Mouse (Mus musculus) midbrain, embryonic 11.5 days (tissue): Measurements from ENCODE around the gene Cdkl4. TPM values are rescaled to one million over a fixed set of nuclear protein-coding genes. Genes with fewer than 3 reads are reported as not detected.

Source experiments
- ATAC-seq: fragments of 200-750 bp; cut with Nextera tagmentation; 2 replicates; pipeline ENCODE4 v1.8.0; 2017; ENCODE audit warnings: moderate TSS enrichment, moderate library complexity; ENCODE audit not compliant: low FRiP score
- DNase-seq: peaks from one replicate; pipeline ENCODE4 v3.0.0; 2015; ENCODE audit warnings: low spot score; ENCODE audit errors: missing footprints
- H3K27ac ChIP-seq: fragments of 300-500 bp; sonication (generic); 2 replicates; pipeline ENCODE4 v1.5.1; 2014; ENCODE audit warnings: low read depth, low read length
- H3K27me3 ChIP-seq: fragments of 300-500 bp; sonication (generic); 2 replicates; pipeline ENCODE4 v1.6.1; 2014; ENCODE audit warnings: mild to moderate bottlenecking, low read length, moderate library complexity, mixed read lengths; ENCODE audit not compliant: control insufficient read depth, insufficient read depth
- H3K36me3 ChIP-seq: fragments of 300-500 bp; sonication (generic); 2 replicates; pipeline ENCODE4 v1.6.1; 2014; ENCODE audit warnings: mild to moderate bottlenecking, low read length, moderate library complexity, mixed read lengths; ENCODE audit not compliant: control insufficient read depth, insufficient read depth
- H3K4me1 ChIP-seq: fragments of 300-500 bp; sonication (generic); 2 replicates; pipeline ENCODE4 v1.6.1; 2014; ENCODE audit warnings: low read length; ENCODE audit not compliant: control insufficient read depth, insufficient read depth
- H3K4me2 ChIP-seq: fragments of 300-500 bp; sonication (generic); 2 replicates; pipeline ENCODE4 v1.6.1; 2014; ENCODE audit warnings: mild to moderate bottlenecking, moderate library complexity
- H3K4me3 ChIP-seq: fragments of 300-500 bp; sonication (generic); 2 replicates; pipeline ENCODE4 v1.5.1; 2014; ENCODE audit warnings: low read depth, low read length
- H3K9ac ChIP-seq: fragments of 300-500 bp; sonication (generic); 2 replicates; pipeline ENCODE4 v1.6.1; 2014; ENCODE audit warnings: low read length
- H3K9me3 ChIP-seq: fragments of 300-500 bp; sonication (generic); 2 replicates; pipeline ENCODE4 v1.6.1; 2016; ENCODE audit warnings: low read length; ENCODE audit not compliant: control insufficient read depth
- WGBS: fragments of 180-500 bp; shearing (Covaris S2); extraction: QIAGEN DNeasy Blood & Tissue Kit; methylation state at CpG from one replicate; pipeline ENCODE4 v1.1.7; 2014; 5-methylcytosine and 5-hydroxymethylcytosine counted together
- polyA plus RNA-seq: library from polyadenylated mRNA; unstranded; fragments of >200 nt; fragmentation: Nextera tagmentation; extraction: Ambion mirVana; gene quantifications from 2 replicates; pipeline ENCODE4 v1.2.1, GENCODE M21; 2014

Cdkl4 gene
- polyA plus RNA-seq, 1 experiment from 2014 or later, result 2.0 TPM

GRCm38 (mm10) chr17:80500025-80500424 lies 77.6 kb downstream of the Cdkl4 start:
- no peaks in the 10 kb centered on the region for H3K9me3 ChIP-seq
- 83% methylated on average over 4 of the region's 4 CpGs for WGBS
- H3K27ac ChIP-seq, result no peak overlapping the region
- ATAC-seq, result no peak
- no peak for DNase-seq
- no peaks in the 10 kb centered on the region for H3K27me3 ChIP-seq
- no peaks in the 10 kb centered on the region for H3K4me1 ChIP-seq
- no peak overlapping the region for H3K9ac ChIP-seq
- no peak overlapping the region for H3K4me2 ChIP-seq
- no peaks in the 10 kb centered on the region for H3K36me3 ChIP-seq
- no peak overlapping the region for H3K4me3 ChIP-seq

GRCm38 (mm10) chr17:80498600-80499268 lies 78.9 kb downstream of the Cdkl4 start:
- H3K4me2 ChIP-seq, result no peak overlapping the region
- H3K9me3 ChIP-seq, result no peaks in the 10 kb centered on the region
- DNase-seq (no peak), ATAC-seq (no peak)
- 64% methylated on average over 11 of the region's 11 CpGs for WGBS
- H3K9ac ChIP-seq, result no peak overlapping the region
- H3K27ac ChIP-seq, result no peak overlapping the region
- no peaks in the 10 kb centered on the region for H3K27me3 ChIP-seq
- no peaks in the 10 kb centered on the region for H3K36me3 ChIP-seq
- H3K4me1 ChIP-seq, result no peaks in the 10 kb centered on the region
- H3K4me3 ChIP-seq, result no peak overlapping the region

DNA sequence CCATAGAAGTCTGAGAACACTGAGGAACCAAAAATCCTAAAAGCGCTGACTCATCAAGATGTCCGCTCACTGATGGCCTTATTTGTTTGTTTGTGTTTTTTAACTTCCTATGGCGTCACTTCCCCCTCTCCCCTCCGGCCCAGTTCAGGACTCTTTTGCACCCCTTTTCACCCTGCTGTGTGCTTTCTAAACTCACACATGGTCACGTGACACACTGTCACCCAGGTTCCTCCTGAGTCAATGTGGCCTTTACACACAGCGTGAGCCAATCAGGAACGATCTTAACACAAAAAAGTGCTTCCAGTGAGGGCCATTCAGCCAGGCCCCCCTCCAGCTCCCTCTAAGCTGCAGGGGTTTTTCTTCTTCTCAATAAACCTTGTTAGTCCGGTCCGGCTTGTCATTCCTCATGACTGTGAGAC lies 80.4 kb downstream of the Cdkl4 start:
- no peak overlapping the region for H3K4me2 ChIP-seq
- ATAC-seq (peak; percentile 76), DNase-seq (no peak)
- H3K4me1 ChIP-seq, result no peaks in the 10 kb centered on the region
- H3K9me3 ChIP-seq, result no peaks in the 10 kb centered on the region
- no peak overlapping the region for H3K4me3 ChIP-seq
- no peak overlapping the region for H3K9ac ChIP-seq
- WGBS, result 47% methylated on average over 9 of the region's 9 CpGs
- H3K27ac ChIP-seq, result no peak overlapping the region
- no peaks in the 10 kb centered on the region for H3K27me3 ChIP-seq
- no peaks in the 10 kb centered on the region for H3K36me3 ChIP-seq

- no peaks in the 10 kb centered on the region for H3K9me3 ChIP-seq
- H3K27ac ChIP-seq, result no peak overlapping the region
- ATAC-seq (no peak), DNase-seq (no peak)
- no peaks in the 10 kb centered on the region for H3K36me3 ChIP-seq
- H3K27me3 ChIP-seq, result no peaks in the 10 kb centered on the region
- no peaks in the 10 kb centered on the region for H3K4me1 ChIP-seq
- 84% methylated on average over 8 of the region's 8 CpGs for WGBS
- H3K4me3 ChIP-seq, result no peak overlapping the region
- no peak overlapping the region for H3K4me2 ChIP-seq
- H3K9ac ChIP-seq, result no peak overlapping the region
These were observed 80.9 kb downstream of the Cdkl4 start for GRCm38 (mm10) chr17:80496607-80497170.

- no peak overlapping the region for H3K9ac ChIP-seq
- no peaks in the 10 kb centered on the region for H3K9me3 ChIP-seq
- H3K4me2 ChIP-seq, result no peak overlapping the region
- H3K4me3 ChIP-seq, result no peak overlapping the region
- WGBS, result 84% methylated on average over 6 of the region's 6 CpGs
- no peaks in the 10 kb centered on the region for H3K4me1 ChIP-seq
- ATAC-seq, result no peak
- H3K27ac ChIP-seq, result no peak overlapping the region
- DNase-seq, result no peak
- no peaks in the 10 kb centered on the region for H3K36me3 ChIP-seq
- H3K27me3 ChIP-seq, result no peaks in the 10 kb centered on the region
These were observed 81.4 kb downstream of the Cdkl4 start for GRCm38 (mm10) chr17:80496185-80496584.

DNA sequence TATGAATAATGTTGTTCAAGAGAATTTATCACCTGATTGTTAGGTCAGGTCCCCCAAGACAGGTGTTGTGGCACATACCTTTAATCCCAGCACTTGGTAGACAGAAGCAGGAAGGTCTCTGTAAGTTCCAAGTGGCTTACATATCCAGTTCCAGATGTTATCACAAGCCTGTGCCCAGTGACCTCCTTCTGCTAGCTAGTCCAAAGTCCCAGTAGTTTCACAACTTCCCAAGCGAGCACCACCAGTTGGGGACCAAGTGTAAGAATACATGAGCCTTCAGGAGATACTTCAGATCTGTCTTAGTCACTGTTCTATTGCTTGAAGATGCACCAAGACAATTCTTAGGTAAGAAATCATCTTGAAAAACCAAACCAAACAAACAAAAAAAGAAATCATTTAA lies 83.7 kb downstream of the Cdkl4 start:
- ATAC-seq (no peak), DNase-seq (no peak)
- no peaks in the 10 kb centered on the region for H3K4me1 ChIP-seq
- H3K4me3 ChIP-seq, result no peak overlapping the region
- no peaks in the 10 kb centered on the region for H3K9me3 ChIP-seq
- no peak overlapping the region for H3K27ac ChIP-seq
- H3K27me3 ChIP-seq, result no peaks in the 10 kb centered on the region
- 85% methylated on average over 1 of the region's 1 CpGs for WGBS
- H3K9ac ChIP-seq, result no peak overlapping the region
- no peak overlapping the region for H3K4me2 ChIP-seq
- no peaks in the 10 kb centered on the region for H3K36me3 ChIP-seq

DNA sequence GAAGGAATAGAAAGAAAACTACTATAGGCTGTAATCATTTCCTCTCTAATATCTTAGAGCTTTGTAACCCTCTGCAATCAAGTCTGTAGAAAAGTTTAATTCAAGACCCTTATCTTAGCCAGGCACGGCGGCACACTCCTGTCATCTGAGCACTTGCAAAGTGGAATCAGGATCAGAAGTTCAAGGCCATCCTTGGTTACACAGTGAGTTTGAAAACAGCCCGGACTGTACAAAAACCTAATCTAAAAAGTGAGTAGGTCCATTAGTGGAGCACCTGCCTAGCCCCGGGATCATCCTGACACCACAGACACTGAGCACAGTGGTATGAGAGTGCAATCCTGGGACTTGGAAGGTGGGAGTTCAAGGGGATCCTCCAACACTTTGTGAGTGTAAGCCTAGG lies 84.8 kb downstream of the Cdkl4 start:
- H3K27me3 ChIP-seq, result no peaks in the 10 kb centered on the region
- H3K36me3 ChIP-seq, result no peaks in the 10 kb centered on the region
- DNase-seq (no peak), ATAC-seq (no peak)
- no peak overlapping the region for H3K9ac ChIP-seq
- no peaks in the 10 kb centered on the region for H3K9me3 ChIP-seq
- WGBS, result 93% methylated on average over 4 of the region's 4 CpGs
- H3K4me1 ChIP-seq, result no peaks in the 10 kb centered on the region
- H3K4me3 ChIP-seq, result no peak overlapping the region
- no peak overlapping the region for H3K4me2 ChIP-seq
- H3K27ac ChIP-seq, result no peak overlapping the region

DNA sequence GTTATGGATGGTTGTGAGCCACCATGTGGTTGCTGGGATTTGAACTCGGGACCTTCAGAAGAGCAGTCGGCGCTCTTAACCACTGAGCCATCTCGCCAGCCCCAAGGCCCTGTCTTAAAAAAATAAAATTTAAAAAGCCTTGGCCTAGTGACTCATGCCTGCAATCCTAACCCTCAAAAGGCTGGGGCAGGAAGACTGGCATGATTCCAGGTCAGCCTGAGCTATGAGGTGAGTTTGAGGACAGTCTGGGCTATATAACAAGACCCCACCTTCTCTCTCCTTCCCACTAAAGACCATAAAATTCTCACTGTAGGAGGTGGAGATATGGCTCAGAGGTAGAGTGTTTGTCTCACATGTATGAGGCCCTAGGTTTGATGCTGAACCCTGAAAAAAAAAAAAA lies 85.3 kb downstream of the Cdkl4 start:
- H3K36me3 ChIP-seq, result no peaks in the 10 kb centered on the region
- H3K4me1 ChIP-seq, result no peaks in the 10 kb centered on the region
- ATAC-seq (no peak), DNase-seq (peak; percentile 17)
- H3K27me3 ChIP-seq, result no peaks in the 10 kb centered on the region
- H3K9ac ChIP-seq, result no peak overlapping the region
- no peaks in the 10 kb centered on the region for H3K9me3 ChIP-seq
- whole genome bisulfite sequencing, result 99% methylated on average over 4 of the region's 4 CpGs
- no peak overlapping the region for H3K4me2 ChIP-seq
- H3K27ac ChIP-seq, result no peak overlapping the region
- H3K4me3 ChIP-seq, result no peak overlapping the region

GRCm38 (mm10) chr17:80490166-80490565 lies 87.4 kb downstream of the Cdkl4 start:
- 73% methylated on average over 5 of the region's 5 CpGs for WGBS
- no peaks in the 10 kb centered on the region for H3K27me3 ChIP-seq
- no peak overlapping the region for H3K9ac ChIP-seq
- H3K36me3 ChIP-seq, result no peaks in the 10 kb centered on the region
- ATAC-seq (no peak), DNase-seq (no peak)
- H3K9me3 ChIP-seq, result no peaks in the 10 kb centered on the region
- H3K4me3 ChIP-seq, result no peak overlapping the region
- no peak overlapping the region for H3K4me2 ChIP-seq
- H3K27ac ChIP-seq, result no peak overlapping the region
- no peaks in the 10 kb centered on the region for H3K4me1 ChIP-seq
